ENCODE assay signal across 26 mouse cellular contexts in genomic region chr1:151978751-151979150, GRCm38 (mm10).
DNase-seq lines count a peak whose midpoint lies in the region; ATAC-seq and TF ChIP-seq lines count a peak whose summit lies in the region.
"Had no signal": no experiment of that assay in that cellular context is flagged by ENCODE, and none has a peak within 500 bp of the region (broad histone marks: within the 10 kb centered on the region; RNA-seq: fewer than 3 reads in every experiment).

No protein-coding gene starts in this region.

- H3K4me3 ChIP-seq in heart, adult 2 months, result no peak overlapping the region
- H3K4me3 ChIP-seq in midbrain, embryonic 13.5 days (replicated peaks), result no peak overlapping the region
- H3K4me3 ChIP-seq in midbrain, postnatal 0 days (ENCODE audit: low read depth, low read length), result no peak overlapping the region
- H3K4me3 ChIP-seq: forebrain, embryonic 15.5 days; heart, embryonic 12.5 days; stomach, embryonic 15.5 days had no signal

- intact Hi-C loops in heart, adult 2 months (cut with DNase I), result loop anchor here (5.0 kb wide), 1 partner anchor 109 kb away; no protein-coding TSS in a partner anchor

- no peak for TF ChIP-seq POLR2A in heart, adult 2 months (IDR thresholded peaks at IDR 0.05; ENCODE audit: insufficient read depth, low read depth, low read length)

- no peak overlapping the region for H3K9ac ChIP-seq in heart, adult 2 months (ENCODE audit: low read depth, low read length)
- no peak overlapping the region for H3K9ac ChIP-seq in midbrain, embryonic 13.5 days (replicated peaks)
- no peak overlapping the region for H3K9ac ChIP-seq in midbrain, postnatal 0 days (replicated peaks; ENCODE audit: low read length, poor library complexity, severe bottlenecking)
- H3K9ac ChIP-seq: forebrain, embryonic 15.5 days; heart, embryonic 12.5 days; liver, embryonic 14.5 days; stomach, embryonic 15.5 days had no signal

- no peak overlapping the region for H3K27ac ChIP-seq in heart, adult 2 months
- peak overlapping the region; percentile 16; the same call in 1 of the 2 replicates for H3K27ac ChIP-seq in midbrain, embryonic 13.5 days
- no peak overlapping the region for H3K27ac ChIP-seq in midbrain, postnatal 0 days (ENCODE audit: low read depth, low read length)
- H3K27ac ChIP-seq: forebrain, embryonic 15.5 days; liver, embryonic 14.5 days; stomach, embryonic 15.5 days had no signal

- WGBS in heart, adult 2 months, result 91% methylated on average over 15 of the region's 15 CpGs
- 93% methylated on average over 15 of the region's 15 CpGs for WGBS in midbrain, embryonic 13.5 days
- WGBS in midbrain, postnatal 0 days, result 88% methylated on average over 15 of the region's 15 CpGs

- ATAC-seq in cerebellum, adult (ENCODE audit: insufficient number of reproducible peaks, low FRiP score, low TSS enrichment), result 0 out of 2 replicates have a peak, but pooled peaks have one; percentile 13
- ATAC-seq in midbrain, embryonic 13.5 days, result no peak
- no peak for ATAC-seq in midbrain, postnatal 0 days (ENCODE audit: low FRiP score)
- ATAC-seq: forebrain, embryonic 15.5 days; inflammation-experienced regulatory T-cells, adult 6 months; Patski had no signal

- H3K36me3 ChIP-seq in heart, adult 2 months (ENCODE audit: control insufficient read depth, insufficient read depth, low read length), result peaks cover 26% of the 10 kb centered on the region
- 0 out of 2 replicates have a peak, but pooled peaks cover 4% of the 10 kb centered on the region for H3K36me3 ChIP-seq in midbrain, embryonic 13.5 days
- H3K36me3 ChIP-seq in midbrain, postnatal 0 days (ENCODE audit: insufficient read depth, low read length), result no peaks in the 10 kb centered on the region
- H3K36me3 ChIP-seq: forebrain, embryonic 15.5 days; heart, embryonic 12.5 days; stomach, embryonic 15.5 days had no signal

- TF ChIP-seq CTCF in heart, adult 2 months (IDR thresholded peaks at IDR 0.05), result no peak
- no peak for TF ChIP-seq CTCF in midbrain, postnatal 0 days (IDR thresholded peaks at IDR 0.05)

- no peak for TF ChIP-seq EP300 in heart, adult 2 months (IDR thresholded peaks at IDR 0.05; ENCODE audit: insufficient read depth, low read depth, low read length)

- H3K9me3 ChIP-seq in midbrain, embryonic 13.5 days, result no peaks in the 10 kb centered on the region
- H3K9me3 ChIP-seq in midbrain, postnatal 0 days (ENCODE audit: low read length), result no peaks in the 10 kb centered on the region
- H3K9me3 ChIP-seq: forebrain, embryonic 15.5 days; heart, embryonic 12.5 days; stomach, embryonic 15.5 days had no signal

- no peaks in the 10 kb centered on the region for H3K27me3 ChIP-seq in heart, adult 2 months (ENCODE audit: control insufficient read depth, insufficient read depth, low read length)
- H3K27me3 ChIP-seq in midbrain, embryonic 13.5 days, result no peaks in the 10 kb centered on the region
- H3K27me3 ChIP-seq in midbrain, postnatal 0 days (ENCODE audit: insufficient read depth, low read length), result no peaks in the 10 kb centered on the region
- H3K27me3 ChIP-seq: forebrain, embryonic 15.5 days; heart, embryonic 12.5 days; Patski; stomach, embryonic 15.5 days had no signal

- no peak for DNase-seq in cerebellum, adult 9-11 months
- DNase-seq in heart, adult 11 months, result peak; percentile 60
- DNase-seq in heart, adult 2 months, result no peak
- no peak for DNase-seq in midbrain, postnatal 0 days (ENCODE audit: low spot score)
- DNase-seq in yolk sac, embryonic 10.5 days (ENCODE audit: low spot score), result peak; percentile 37
- no peak for DNase-seq in frontal cortex, postnatal 10 days (ENCODE audit: low spot score in 2 of 2)
- DNase-seq: adrenal gland, postnatal 25 days; cerebellum, adult 8-10 months; cerebellum, postnatal 36 days; heart, postnatal 4 days; kidney, adult 11 months; kidney, postnatal 25 days; liver; lung, adult 2 months; lung, postnatal 10 days; retina, postnatal 1 day; right cerebral cortex, postnatal 14 days had no signal

- peaks cover 20% of the 10 kb centered on the region for H3K4me1 ChIP-seq in heart, adult 2 months (ENCODE audit: control insufficient read depth, insufficient read depth, low read length)
- H3K4me1 ChIP-seq in midbrain, embryonic 13.5 days (replicated peaks), result peaks cover 45% of the 10 kb centered on the region
- H3K4me1 ChIP-seq in midbrain, postnatal 0 days (ENCODE audit: insufficient read depth, low read length), result peaks cover 4% of the 10 kb centered on the region; the same call in 1 of the 2 replicates
- H3K4me1 ChIP-seq: stomach, embryonic 15.5 days had no signal

- H3K79me2 ChIP-seq in heart, adult 2 months (replicated peaks; ENCODE audit: control insufficient read depth, insufficient read depth, low read length), result peaks cover 5% of the 10 kb centered on the region; the same call in 1 of the 2 replicates

- no peak overlapping the region for H3K4me2 ChIP-seq in midbrain, embryonic 13.5 days (replicated peaks)
- H3K4me2 ChIP-seq in midbrain, postnatal 0 days (ENCODE audit: low read depth, low read length, poor library complexity, severe bottlenecking), result no peak overlapping the region
- H3K4me2 ChIP-seq: forebrain, embryonic 15.5 days; heart, embryonic 12.5 days; midbrain, embryonic 11.5 days; stomach, embryonic 15.5 days had no signal

Comparison
In these comparisons a context has a peak if more than half of its experiments do, and no peak if none do; other contexts are left out.
1. DNase-seq: peak in heart, adult 11 months (single experiment) and yolk sac, embryonic 10.5 days (single experiment); none in cerebellum, adult 9-11 months (single experiment), heart, adult 2 months (0 of 2), midbrain, postnatal 0 days (single experiment) and frontal cortex, postnatal 10 days (0 of 2).